ENCODE assay signal across 28 mouse cellular contexts in genomic region chr6:93291711-93292110, GRCm38 (mm10).
DNase-seq lines count a peak whose midpoint lies in the region; ATAC-seq and TF ChIP-seq lines count a peak whose summit lies in the region.
"Had no signal": no experiment of that assay in that cellular context is flagged by ENCODE, and none has a peak within 500 bp of the region (broad histone marks: within the 10 kb centered on the region; RNA-seq: fewer than 3 reads in every experiment).

No protein-coding gene starts in this region.

- H3ac ChIP-seq in C2C12 (ENCODE audit: control insufficient read depth, insufficient read length, low read depth) (no peak overlapping the region), myocyte (ENCODE audit: control insufficient read depth, insufficient read length) (no peak overlapping the region)

- no peak for TF ChIP-seq CTCF in C2C12 (IDR thresholded peaks at IDR 0.05; ENCODE audit: control insufficient read depth, insufficient read depth, insufficient read length)

- no peak overlapping the region for H3K4me2 ChIP-seq in myocyte (ENCODE audit: low read depth)
- H3K4me2 ChIP-seq: heart, embryonic 12.5 days; heart, embryonic 15.5 days; hindbrain, embryonic 13.5 days; intestine, embryonic 15.5 days had no signal

- no peak overlapping the region for H3K4me3 ChIP-seq in C2C12 (ENCODE audit: insufficient read depth, poor library complexity, severe bottlenecking)
- no peak overlapping the region for H3K4me3 ChIP-seq in myocyte
- H3K4me3 ChIP-seq: heart, embryonic 12.5 days; heart, embryonic 15.5 days; hindbrain, embryonic 10.5 days; hindbrain, embryonic 13.5 days; intestine, embryonic 15.5 days had no signal

- H3K79me3 ChIP-seq in C2C12 (ENCODE audit: low read depth) = no peaks in the 10 kb centered on the region

- H3K79me2 ChIP-seq in C2C12 (ENCODE audit: control insufficient read depth, insufficient read depth) (no peaks in the 10 kb centered on the region), myocyte (ENCODE audit: control insufficient read depth, insufficient read depth) (no peaks in the 10 kb centered on the region)

- H3K36me3 ChIP-seq in C2C12 (ENCODE audit: control insufficient read depth, insufficient read depth) (no peaks in the 10 kb centered on the region), myocyte (ENCODE audit: control insufficient read depth, insufficient read depth) (no peaks in the 10 kb centered on the region)
- H3K36me3 ChIP-seq: G1E; heart, embryonic 12.5 days; heart, embryonic 15.5 days; hindbrain, embryonic 10.5 days; hindbrain, embryonic 13.5 days; intestine, embryonic 15.5 days had no signal

- no peak for TF ChIP-seq POLR2A in myocyte (IDR thresholded peaks at IDR 0.05; ENCODE audit: insufficient read length, low read depth)

- DNase-seq in 3134 (ENCODE audit: extremely low read depth, insufficient read length, low spot score) (peak; percentile 32), NIH3T3 (ENCODE audit: low read depth) (peak; percentile 88)
- DNase-seq in right cerebral cortex, adult 2 months (ENCODE audit: low spot score in 2 of 2) = no peak
- DNase-seq in cerebellum, postnatal 4 days (ENCODE audit: low spot score in 2 of 2) = no peak
- DNase-seq: adrenal gland, adult 2 months; adrenal gland, postnatal 14 days; cerebellum, adult 11 months; cerebellum, adult 8-10 months; cerebellum, postnatal 10 days; cerebellum, postnatal 36 days; gastrocnemius, postnatal 14 days; heart, adult 18-20 months; heart, postnatal 10 days; heart, postnatal 36 days; kidney, adult 11 months had no signal

- H3K27me3 ChIP-seq in C2C12 (ENCODE audit: control insufficient read depth, insufficient read depth, insufficient read length) (no peaks in the 10 kb centered on the region), myocyte (ENCODE audit: control insufficient read depth, insufficient read depth, insufficient read length) (no peaks in the 10 kb centered on the region)
- H3K27me3 ChIP-seq: CH12.LX; heart, embryonic 12.5 days; heart, embryonic 15.5 days; hindbrain, embryonic 13.5 days; intestine, embryonic 15.5 days; Patski had no signal

- no peak for ATAC-seq in granulocyte monocyte progenitor cell, adult 5-6 weeks (replicated peaks; ENCODE audit: poor library complexity, severe bottlenecking)
- ATAC-seq: forebrain, embryonic 16.5 days; hindbrain, embryonic 16.5 days; intestine, embryonic 15.5 days; Patski had no signal

TF ChIP-seq in C2C12, 6 proteins besides CTCF, POLR2A, EP300 and RAD21:
- no peak for TF ChIP-seq MYOG (IDR thresholded peaks at IDR 0.05; ENCODE audit: control insufficient read depth, extremely low read depth, insufficient read length)
- peak; percentile 47 for TF ChIP-seq MAX (IDR thresholded peaks at IDR 0.05)
- TF ChIP-seq CEBPB (IDR thresholded peaks at IDR 0.05; ENCODE audit: low read depth) = no peak
- TF ChIP-seq FOSL1 (IDR thresholded peaks at IDR 0.05; ENCODE audit: insufficient read depth, low read length, poor library complexity, severe bottlenecking) = peak; percentile 70
- TF ChIP-seq USF1 (IDR thresholded peaks at IDR 0.05; ENCODE audit: low read depth) = peak; percentile 53

TF ChIP-seq in myocyte, 11 proteins besides CTCF, POLR2A, EP300 and RAD21:
- TF ChIP-seq CEBPB (IDR thresholded peaks at IDR 0.05; ENCODE audit: insufficient read depth, poor library complexity, severe bottlenecking) (no peak), USF1 (IDR thresholded peaks at IDR 0.05; ENCODE audit: low read depth) (peak; percentile 67), TCF3 (IDR thresholded peaks at IDR 0.05; ENCODE audit: insufficient read length, low read depth) (no peak)

Comparison
In these comparisons a context has a peak if more than half of its experiments do, and no peak if none do; other contexts are left out.
1. DNase-seq: peak in 3134 (single experiment) and NIH3T3 (single experiment); none in right cerebral cortex, adult 2 months (0 of 2) and cerebellum, postnatal 4 days (0 of 2).